Mouse (Mus musculus) T-cell, adult 2 months (primary cell): Measurements from ENCODE around the gene Prdx3.

ENCODE experiments used
- DNase-seq: peaks from one replicate; pipeline ENCODE4 v3.0.0; 2022; ENCODE audit warnings: low spot score

Prdx3 gene

DNA sequence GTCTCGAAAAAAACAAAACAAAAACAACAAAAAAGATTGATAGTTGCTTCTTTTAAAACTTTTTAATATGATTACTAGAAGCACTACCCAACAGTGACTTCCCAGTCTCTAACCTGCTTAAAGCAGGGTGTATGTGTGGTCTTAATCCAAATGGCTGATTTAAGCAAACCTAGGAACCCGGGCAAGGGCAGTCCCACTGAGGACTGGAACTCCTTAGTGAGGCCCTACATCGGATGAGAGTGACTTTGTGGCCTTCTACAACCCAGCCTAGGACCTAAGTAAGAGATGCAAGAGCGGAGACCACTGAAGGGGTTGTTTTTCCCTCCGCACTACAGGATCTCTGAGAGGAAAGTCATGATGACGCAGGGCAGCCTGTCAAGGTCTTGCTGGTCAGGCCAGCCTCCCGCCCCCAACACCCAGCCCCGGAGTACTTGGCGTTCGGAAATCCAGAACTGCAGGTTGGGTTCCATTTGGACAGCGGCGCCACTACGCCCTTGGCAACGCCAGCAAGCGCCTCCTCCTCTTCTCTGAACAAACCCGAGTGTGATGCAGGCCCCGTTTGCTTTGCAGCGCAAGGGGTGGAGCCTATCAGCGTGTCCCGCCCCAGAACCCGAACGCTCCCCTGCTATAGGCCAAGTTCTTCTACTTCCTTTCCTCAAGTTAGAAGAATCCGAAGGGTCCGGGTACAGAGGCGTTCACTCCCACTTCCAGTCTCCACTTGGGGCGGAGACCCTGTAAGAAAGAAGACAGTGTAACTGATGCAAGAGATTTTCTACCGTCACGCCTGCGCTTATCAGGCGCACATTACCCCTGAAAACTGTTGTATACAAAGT lies 13.3 kb downstream of the Prdx3 start, which contains the start of gene Sfxn4:
Gene Sfxn4, minus strand, starts transcription at position 612 of the 833 bp plus-strand sequence.
- peak; percentile 92 for DNase-seq

DNA sequence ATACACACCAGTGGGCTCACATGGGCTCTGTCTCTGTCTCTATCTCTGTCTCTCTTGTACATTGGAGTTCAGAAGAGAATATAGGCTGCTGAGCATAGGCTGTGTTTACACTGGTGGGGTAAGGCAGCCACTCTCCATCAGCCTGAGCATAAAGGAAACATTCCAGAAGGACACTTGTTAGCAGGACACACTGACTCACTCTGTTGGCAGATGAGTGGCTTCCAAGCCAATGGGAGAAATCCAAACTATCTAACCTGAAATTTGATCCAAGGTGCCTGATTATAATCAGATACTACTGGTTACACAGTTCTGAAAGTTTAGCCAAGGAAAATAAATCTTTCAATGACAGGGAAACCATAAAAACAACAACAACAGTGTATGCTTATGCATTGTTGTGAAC lies 28.6 kb downstream of the Prdx3 start:
- no peak for DNase-seq

DNA sequence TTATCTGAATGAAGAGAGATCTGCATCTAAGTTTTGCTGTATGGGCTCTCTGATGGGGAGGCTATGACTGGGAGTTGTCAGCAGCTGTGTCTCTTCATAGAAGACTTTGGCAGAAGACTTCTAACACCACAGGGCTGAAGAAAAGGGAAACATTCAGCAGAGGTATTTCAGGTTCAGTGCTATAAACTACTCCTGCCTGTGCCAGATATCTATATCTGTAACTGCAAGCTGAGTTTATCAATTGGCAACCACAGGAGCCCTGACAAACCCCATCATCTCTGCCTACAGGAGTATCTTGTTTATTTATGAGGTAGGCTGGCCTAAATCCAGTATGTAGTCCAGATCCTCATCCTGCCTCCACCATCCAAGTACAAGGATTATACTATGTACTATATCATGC lies 31.0 kb downstream of the Prdx3 start:
- no peak for DNase-seq

DNA sequence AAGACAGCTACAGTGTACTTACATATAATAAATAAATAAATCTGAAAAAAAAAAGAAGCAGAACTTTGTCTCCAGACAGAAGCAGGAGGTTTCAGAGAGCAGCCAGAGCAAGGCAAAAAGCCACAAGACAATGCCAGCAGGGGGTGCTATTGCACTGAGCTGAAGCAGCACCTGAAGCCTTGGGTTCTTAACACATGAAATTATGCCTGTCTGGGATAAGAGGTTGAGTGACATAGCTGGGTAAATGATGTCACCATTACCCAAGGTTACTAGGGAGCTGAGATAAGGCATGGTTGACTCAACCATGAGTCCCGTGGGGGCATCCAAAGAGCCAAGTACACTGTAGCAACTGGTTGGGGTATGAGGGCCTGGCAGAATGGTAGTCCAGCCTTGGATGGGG lies 36.6 kb downstream of the Prdx3 start:
- peak; percentile 73 for DNase-seq

DNA sequence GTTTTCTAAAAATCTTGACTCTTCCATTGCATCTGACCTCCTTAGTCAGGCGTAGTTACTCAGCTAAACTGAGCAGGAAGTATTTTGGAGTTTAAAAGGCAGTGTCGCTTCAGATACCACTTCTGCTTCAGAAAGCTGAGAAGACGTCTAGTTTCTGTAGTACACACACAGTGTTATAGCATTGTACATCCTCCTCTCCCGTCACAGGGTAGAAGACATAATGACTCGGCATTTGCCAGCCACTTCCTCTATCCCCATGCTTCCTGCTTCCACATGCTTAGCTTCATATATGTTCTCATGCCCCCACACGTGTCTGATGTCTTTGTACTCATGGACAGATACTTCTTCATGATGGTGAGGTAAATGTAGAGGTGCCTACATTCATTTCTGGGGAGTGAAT lies 55.7 kb downstream of the Prdx3 start:
- no peak for DNase-seq
